Mouse (Mus musculus) testis, adult 2 months (tissue): ENCODE measurements around the gene Hsbp1.

Experiments used
- CTCF ChIP-seq: fragments of 200-500 bp; IDR thresholded peaks from 2 replicates; pipeline ENCODE4 v1.5.1; 2012; ENCODE audit warnings: low read depth, mild to moderate bottlenecking, inconsistent platforms, low read length, moderate library complexity; ENCODE audit not compliant: control insufficient read depth, insufficient read depth, insufficient replicate concordance
- POLR2A ChIP-seq: fragments of 200-500 bp; IDR thresholded peaks from 2 replicates; pipeline ENCODE4 v1.6.1; 2012; ENCODE audit warnings: low read depth, mild to moderate bottlenecking, inconsistent platforms, low read length, moderate library complexity; ENCODE audit not compliant: control insufficient read depth

GRCm38 (mm10) chr8:119343606-119344005, 682 bp upstream of the Hsbp1 start:
- no peak for TF ChIP-seq POLR2A
- no peak for TF ChIP-seq CTCF
